Mouse (Mus musculus): ENCODE measurements around the gene Zfp971. TPM values are rescaled to one million over a fixed set of nuclear protein-coding genes. Genes with fewer than 3 reads are reported as not detected.

The Zfp971 gene
- polyA plus RNA-seq, 1 experiment from 2014 or later = 15.1 TPM

Other genes starting within 250 kb of the Zfp971 start
- 42.0 and 45.9 TPM in 2 replicates for gene Gm14325, start 182.9 kb upstream of the Zfp971 start, polyA plus RNA-seq (2014; fragmentation: Nextera tagmentation; extraction: Ambion mirVana)
- gene Gm14327, start 126.2 kb upstream of the Zfp971 start, polyA plus RNA-seq (2014; fragmentation: Nextera tagmentation; extraction: Ambion mirVana) = 1.6 and 3.8 TPM in 2 replicates
- gene Zfp972, start 97.7 kb upstream of the Zfp971 start, polyA plus RNA-seq (2014; fragmentation: Nextera tagmentation; extraction: Ambion mirVana) = not detected in 2 replicates
- gene Gm14326, start 66.0 kb upstream of the Zfp971 start, polyA plus RNA-seq (2014; fragmentation: Nextera tagmentation; extraction: Ambion mirVana) = 17.0 and 18.8 TPM in 2 replicates
- 15.7 and 16.2 TPM in 2 replicates for gene Zfp931, start 55.2 kb downstream of the Zfp971 start, polyA plus RNA-seq (2014; fragmentation: Nextera tagmentation; extraction: Ambion mirVana)
- 11.9 and 14.5 TPM in 2 replicates for gene Phactr3, start 95.7 kb downstream of the Zfp971 start, polyA plus RNA-seq (2014; fragmentation: Nextera tagmentation; extraction: Ambion mirVana)